Mouse (Mus musculus): ENCODE results near the gene Il24. TPM values are rescaled to one million over a fixed set of nuclear protein-coding genes. Genes with fewer than 3 reads are reported as not detected.

The Il24 gene
- polyA plus RNA-seq, 1 experiment, result not detected

DNA sequence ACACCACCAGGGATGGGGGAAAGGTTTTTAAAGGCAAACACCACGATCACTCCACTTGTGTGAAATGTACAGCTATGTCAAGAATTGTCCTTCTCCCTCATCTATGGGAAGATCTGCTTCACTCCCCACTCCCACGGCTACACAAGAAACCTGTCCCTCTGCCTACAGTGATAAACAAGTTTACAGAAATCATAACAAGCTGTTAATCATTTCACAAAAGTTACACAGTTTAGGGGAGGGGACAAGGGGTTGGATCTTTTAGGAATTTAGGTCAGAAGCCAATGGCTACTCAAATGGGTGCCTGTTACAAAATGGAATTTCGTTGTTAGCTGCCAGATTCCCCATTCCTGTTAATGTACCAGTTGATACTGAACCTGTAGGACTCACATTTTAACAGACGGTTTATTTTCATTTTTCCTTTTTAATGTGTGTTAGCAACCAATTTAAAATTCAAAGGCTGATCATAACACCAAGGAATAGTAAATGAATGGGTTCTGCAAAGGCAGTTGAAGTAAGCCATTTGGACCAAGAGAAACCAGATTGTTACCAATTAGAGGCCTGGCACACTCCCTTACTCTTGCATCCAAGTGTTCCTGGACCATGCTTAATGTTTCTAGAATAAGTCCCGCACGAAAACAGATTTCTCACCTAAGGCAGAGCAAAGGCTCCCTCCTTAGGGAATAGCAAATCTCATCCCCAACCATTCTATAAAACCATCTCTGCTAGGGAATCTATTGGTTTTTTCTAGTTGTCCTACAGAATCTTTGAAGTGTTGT, 51.9 kb downstream of the Il24 start:
- Histone ChIP-seq H3K4me3 (ENCODE audit: control insufficient read depth, low read depth, low read length) (no peak overlapping the region), H3K4me1 (ENCODE audit: control insufficient read depth, insufficient read depth, low read length) (no peaks in the 10 kb centered on the region), H3K36me3 (ENCODE audit: control insufficient read depth, insufficient read depth, low read length) (no peaks in the 10 kb centered on the region), H3K27me3 (ENCODE audit: control insufficient read depth, insufficient read depth, low read length) (no peaks in the 10 kb centered on the region), H3K27ac (ENCODE audit: control insufficient read depth, insufficient read depth, low read depth, low read length) (no peak overlapping the region)
- TF ChIP-seq CTCF (IDR thresholded peaks at IDR 0.05; ENCODE audit: control insufficient read depth, insufficient read depth, insufficient replicate concordance, low read depth, low read length), result no peak
- no peak for TF ChIP-seq POLR2A (IDR thresholded peaks at IDR 0.05; ENCODE audit: control insufficient read depth, low read depth, low read length)

DNA sequence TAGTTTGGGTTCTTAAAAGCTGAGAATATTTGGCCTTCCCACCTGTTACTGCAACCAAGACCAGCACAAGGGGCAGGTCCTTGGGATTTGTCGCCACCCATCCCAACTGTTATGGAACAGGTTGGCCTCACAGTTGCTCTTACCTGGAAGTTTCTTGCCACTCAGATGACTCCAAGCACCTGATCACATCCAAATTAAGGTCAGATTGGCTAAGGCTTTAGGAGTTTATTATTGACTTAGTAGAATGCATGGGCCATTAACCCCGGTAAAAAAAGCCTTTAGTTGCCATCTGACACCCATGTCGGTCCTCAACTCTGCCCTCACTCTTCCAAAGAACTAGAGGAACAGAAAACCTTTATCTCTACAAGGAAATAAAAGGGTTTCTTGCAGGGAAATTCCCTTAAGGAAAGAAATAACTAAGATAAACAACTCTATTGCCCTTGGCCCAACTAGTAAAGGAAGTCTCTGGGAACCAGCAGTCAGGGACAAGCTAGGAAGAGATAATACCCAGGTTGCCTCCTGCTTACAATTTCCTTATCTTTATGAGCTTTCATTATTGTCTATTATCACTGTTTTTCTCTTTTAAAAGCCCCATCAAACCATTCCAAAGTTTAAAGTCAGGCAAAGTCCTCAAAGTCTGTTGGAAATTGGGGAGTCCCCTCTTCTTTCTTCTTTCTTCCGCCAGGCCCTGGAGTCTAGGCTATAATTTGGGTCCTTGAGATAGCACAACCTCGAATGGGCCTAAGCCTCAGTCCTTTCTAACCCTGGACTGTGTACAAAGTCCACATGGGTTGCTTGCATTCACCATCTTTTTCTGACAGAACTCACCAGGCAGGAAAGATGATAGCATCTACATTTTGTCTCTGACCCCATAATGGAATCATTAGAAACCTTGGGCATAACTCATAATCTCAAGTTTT, 54.8 kb downstream of the Il24 start:
- H3K27ac ChIP-seq (ENCODE audit: control insufficient read depth, insufficient read depth, low read depth, low read length), result no peak overlapping the region
- no peaks in the 10 kb centered on the region for H3K27me3 ChIP-seq (ENCODE audit: control insufficient read depth, insufficient read depth, low read length)
- no peaks in the 10 kb centered on the region for H3K36me3 ChIP-seq (ENCODE audit: control insufficient read depth, insufficient read depth, low read length)
- no peak overlapping the region for H3K4me3 ChIP-seq (ENCODE audit: control insufficient read depth, low read depth, low read length)
- no peaks in the 10 kb centered on the region for H3K4me1 ChIP-seq (ENCODE audit: control insufficient read depth, insufficient read depth, low read length)
- TF ChIP-seq CTCF (IDR thresholded peaks at IDR 0.05; ENCODE audit: control insufficient read depth, insufficient read depth, insufficient replicate concordance, low read depth, low read length), result no peak
- TF ChIP-seq POLR2A (IDR thresholded peaks at IDR 0.05; ENCODE audit: control insufficient read depth, low read depth, low read length), result no peak

Other genes with a start within 250 kb of the Il24 start
- gene C4bp, start 225.8 kb downstream of the Il24 start, polyA plus RNA-seq (2012; rRNA removed), result 1.3 TPM in 1 of 2 replicates, not detected in the other
- gene Gm29427, start 171.7 kb downstream of the Il24 start, polyA plus RNA-seq (2012; rRNA removed), result 0.96 and 1.5 TPM in 2 replicates
- gene Yod1, start 170.1 kb downstream of the Il24 start, polyA plus RNA-seq (2012; rRNA removed), result 10.4 and 11.2 TPM in 2 replicates
- gene Pfkfb2, start 158.2 kb downstream of the Il24 start, polyA plus RNA-seq (2012; rRNA removed), result 30.9 and 33.0 TPM in 2 replicates
- gene AA986860, start 155.5 kb downstream of the Il24 start, polyA plus RNA-seq (2012; rRNA removed), result 1.8 TPM in 2 replicates
- 0.14 and 0.23 TPM in 2 replicates for gene Fcamr, start 86.6 kb downstream of the Il24 start, polyA plus RNA-seq (2012; rRNA removed)
- gene Pigr, start 60.8 kb downstream of the Il24 start, polyA plus RNA-seq (2012; rRNA removed), result 0.17 and 0.36 TPM in 2 replicates
- 18.7 and 29.0 TPM in 2 replicates for gene Fcmr, start 21.8 kb downstream of the Il24 start, polyA plus RNA-seq (2012; rRNA removed)
- gene Il20, start 24.0 kb upstream of the Il24 start, polyA plus RNA-seq (2012; rRNA removed), result not detected in 2 replicates
- not detected in 2 replicates for gene Il19, start 52.7 kb upstream of the Il24 start, polyA plus RNA-seq (2012; rRNA removed)
- not detected in 2 replicates for gene Il10, start 132.4 kb upstream of the Il24 start, polyA plus RNA-seq (2012; rRNA removed)
- gene Mapkapk2, start 210.4 kb upstream of the Il24 start, polyA plus RNA-seq (2012; rRNA removed), result 13.2 and 14.7 TPM in 2 replicates